Mouse (Mus musculus): Measurements from ENCODE around the gene Prkcz.

Gene Prkcz

GRCm38 (mm10) chr4:155361303-155361791 lies at the start of gene Prkcz:
TSS of gene Prkcz (minus strand) at chr4:155361361.
- peak; percentile 93 for DNase-seq (ENCODE audit: low spot score)

GRCm38 (mm10) chr4:155409058-155409776 lies 48.1 kb upstream of the Prkcz start, which contains the start of gene Cfap74:
TSS of gene Cfap74 (plus strand) at chr4:155409190.
- DNase-seq (ENCODE audit: low spot score) = peak; percentile 71

GRCm38 (mm10) chr4:155408695-155409057 lies 47.5 kb upstream of the Prkcz start:
- DNase-seq (ENCODE audit: low spot score) = no peak

GRCm38 (mm10) chr4:155402489-155402888 lies 41.3 kb upstream of the Prkcz start:
- DNase-seq (ENCODE audit: low spot score) = no peak

GRCm38 (mm10) chr4:155401121-155401520 lies 40.0 kb upstream of the Prkcz start:
- DNase-seq (ENCODE audit: low spot score) = no peak

GRCm38 (mm10) chr4:155398222-155398540 lies 37.0 kb upstream of the Prkcz start:
- DNase-seq (ENCODE audit: low spot score) = no peak

- peak; percentile 62 for DNase-seq (ENCODE audit: low spot score)
Observed at GRCm38 (mm10) chr4:155397511-155398221, 36.5 kb upstream of the Prkcz start, which contains the start of gene Gabrd. TSS of gene Gabrd (minus strand) at chr4:155398112.

- no peak for DNase-seq (ENCODE audit: low spot score)
Observed at GRCm38 (mm10) chr4:155396751-155397150, 35.6 kb upstream of the Prkcz start.

- no peak for DNase-seq (ENCODE audit: low spot score)
Observed at GRCm38 (mm10) chr4:155395471-155395870, 34.3 kb upstream of the Prkcz start.

GRCm38 (mm10) chr4:155387166-155387565 lies 26.0 kb upstream of the Prkcz start:
- no peak for DNase-seq (ENCODE audit: low spot score)

- no peak for DNase-seq (ENCODE audit: low spot score)
Observed at GRCm38 (mm10) chr4:155383326-155383725, 22.2 kb upstream of the Prkcz start.

GRCm38 (mm10) chr4:155382752-155383151 lies 21.6 kb upstream of the Prkcz start:
- DNase-seq (ENCODE audit: low spot score) = no peak

GRCm38 (mm10) chr4:155381974-155382373 lies 20.8 kb upstream of the Prkcz start:
- no peak for DNase-seq (ENCODE audit: low spot score)

GRCm38 (mm10) chr4:155371797-155372735 lies 10.9 kb upstream of the Prkcz start:
- DNase-seq (ENCODE audit: low spot score) = no peak

- DNase-seq (ENCODE audit: low spot score) = no peak
Observed at GRCm38 (mm10) chr4:155370737-155371715, 9.9 kb upstream of the Prkcz start.

GRCm38 (mm10) chr4:155368684-155369083 lies 7.5 kb upstream of the Prkcz start:
- peak; percentile 86 for DNase-seq (ENCODE audit: low spot score)

- no peak for DNase-seq (ENCODE audit: low spot score)
Observed at GRCm38 (mm10) chr4:155367739-155368138, 6.6 kb upstream of the Prkcz start.

GRCm38 (mm10) chr4:155366784-155367183 lies 5.6 kb upstream of the Prkcz start:
- DNase-seq (ENCODE audit: low spot score) = no peak

GRCm38 (mm10) chr4:155362443-155362842 lies 1.3 kb upstream of the Prkcz start:
- no peak for DNase-seq (ENCODE audit: low spot score)

GRCm38 (mm10) chr4:155360856-155361255 lies 305 bp downstream of the Prkcz start:
- DNase-seq (ENCODE audit: low spot score) = peak; percentile 44

Data from urinary bladder, postnatal 14 days (tissue).